ENCODE assay signal across 1 mouse cellular context in genomic region chr11:86738956-86739355, GRCm38 (mm10).
A peak's percentile ranks its signal among the peaks of the same experiment; 100 is the strongest.
TF ChIP-seq lines count a peak whose summit lies in the region.

No protein-coding gene starts in this region.

TF ChIP-seq in CH12.LX, 34 proteins besides CTCF, POLR2A, EP300 and RAD21 (continued from another document):
- TF ChIP-seq GABPA (IDR thresholded peaks at IDR 0.05; ENCODE audit: insufficient replicate concordance, low read depth, low read length) (no peak), CHD2 (IDR thresholded peaks at IDR 0.05; ENCODE audit: low read length) (peak; percentile 68; the same call in 1 of the 2 replicates), ZMIZ1 (IDR thresholded peaks at IDR 0.05; ENCODE audit: low read depth, low read length) (no peak), MAZ (IDR thresholded peaks at IDR 0.05; ENCODE audit: low read depth, low read length) (no peak), MEF2A (IDR thresholded peaks at IDR 0.05; ENCODE audit: borderline replicate concordance, low read depth, low read length) (peak; percentile 94), SMC3 (IDR thresholded peaks at IDR 0.05; ENCODE audit: low read depth, low read length) (no peak), UBTF (IDR thresholded peaks at IDR 0.05; ENCODE audit: low read depth, low read length) (no peak), ZNF384 (IDR thresholded peaks at IDR 0.05; ENCODE audit: low read depth, low read length) (peak; percentile 79), ELF1 (IDR thresholded peaks at IDR 0.05; ENCODE audit: low read depth, low read length) (no peak), TCF12 (IDR thresholded peaks at IDR 0.05; ENCODE audit: low read depth, low read length) (peak; percentile 82; the same call in 1 of the 2 replicates), USF2 (conservative IDR thresholded peaks at IDR 0.05; ENCODE audit: low read depth, low read length) (no peak), MXI1 (IDR thresholded peaks at IDR 0.05; ENCODE audit: low read depth, low read length) (no peak; the same call in 1 of the 2 replicates), JUN (IDR thresholded peaks at IDR 0.05; ENCODE audit: insufficient read depth, low read depth, low read length) (peak; percentile 83), IRF4 (IDR thresholded peaks at IDR 0.05; ENCODE audit: low read depth, low read length) (peak; percentile 100), ETS1 (conservative IDR thresholded peaks at IDR 0.05; ENCODE audit: low read depth, low read length) (peak; percentile 96), JUND (conservative IDR thresholded peaks at IDR 0.05; ENCODE audit: low read depth, low read length) (peak; percentile 93), CHD1 (IDR thresholded peaks at IDR 0.05; ENCODE audit: low read depth, low read length) (no peak; the same call in 1 of the 2 replicates), NELFE (IDR thresholded peaks at IDR 0.05; ENCODE audit: low read depth, low read length) (no peak), MAX (IDR thresholded peaks at IDR 0.05; ENCODE audit: low read length) (no peak), HCFC1 (IDR thresholded peaks at IDR 0.05; ENCODE audit: low read depth, low read length) (0 out of 2 replicates have a peak, but pooled peaks have one; percentile 8), PAX5 (IDR thresholded peaks at IDR 0.05; ENCODE audit: low read length) (no peak), BHLHE40 (IDR thresholded peaks at IDR 0.05; ENCODE audit: low read depth, low read length) (peak; percentile 32; the same call in 1 of the 2 replicates), SIN3A (IDR thresholded peaks at IDR 0.05; ENCODE audit: low read length) (peak; percentile 96), KAT2A (IDR thresholded peaks at IDR 0.05; ENCODE audit: insufficient replicate concordance, low read length) (no peak), E2F4 (IDR thresholded peaks at IDR 0.05; ENCODE audit: insufficient replicate concordance, low read depth, low read length) (no peak)
